Mouse (Mus musculus) Patski (cell line): Measurements from ENCODE around the gene Mast1. TPM values are rescaled to one million over a fixed set of nuclear protein-coding genes. Genes with fewer than 3 reads are reported as not detected.

Experiments used
- ATAC-seq: fragments of 100-300 bp; one replicate; pipeline ENCODE4 v1.8.0; 2021
- CTCF ChIA-PET: fragments of 350-600 bp; sonication (Branson Sonifier 250); formaldehyde crosslinking; loops from one replicate; lab custom pipeline; 2022; ENCODE audit warnings: inconsistent platforms; lab: Charles Lee
- POLR2A ChIA-PET: fragments of 350-600 bp; sonication (Branson Sonifier 250); formaldehyde crosslinking; loops from one replicate; lab custom pipeline; 2022; ENCODE audit warnings: antibody characterized with exemption, inconsistent platforms; lab: Charles Lee
- DNase-seq: peaks from one replicate; pipeline ENCODE4 v3.0.0-alpha.2; 2011; ENCODE audit warnings: low read depth, low spot score
- H3K27me3 ChIP-seq: fragments of 371-371 bp; one replicate; pipeline ENCODE4 v1.5.1; 2021
- CTCF ChIP-seq: fragments of 100-300 bp; IDR thresholded peaks from one replicate; pipeline ENCODE4 v1.5.1; 2021
- in situ Hi-C: fragments of 300-500 bp; cut with MboI; formaldehyde crosslinking; loops from 3 replicates; pipeline ENCODE4 v1.11.1; 2018; ENCODE audit warnings: low pct_unique_long_range_greater_than_20kb, mixed read lengths
- polyA plus RNA-seq: library from polyadenylated mRNA; unstranded; gene quantifications from one replicate; pipeline ENCODE4 v1.2.3, GENCODE M21; 2021

Mast1 gene
- polyA plus RNA-seq, 1 experiment from 2014 or later = 0.60 TPM

- no peak for ATAC-seq
- TF ChIP-seq CTCF = no peak
- in situ Hi-C loops = loop anchor here (5.0 kb wide), 1 partner anchor 73 kb away; no protein-coding TSS in a partner anchor
- no peak for DNase-seq
- H3K27me3 ChIP-seq = peaks cover 58% of the 10 kb centered on the region
- ChIA-PET CTCF (no interaction called here), POLR2A (no interaction called here)
Measured at GRCm38 (mm10) chr8:84933767-84934559, 3.2 kb downstream of the Mast1 start.

GRCm38 (mm10) chr8:84930582-84930981 is 6.6 kb downstream of the Mast1 start:
- ChIA-PET POLR2A (no interaction called here), CTCF (interaction anchor here (1.5 kb wide), 1 partner anchor 9 kb away, joined by 5 read pairs; no protein-coding TSS in a partner anchor)
- ATAC-seq (no peak), DNase-seq (no peak)
- no peak for TF ChIP-seq CTCF
- in situ Hi-C loops = loop anchor here (5.0 kb wide), 1 partner anchor 77 kb away; no protein-coding TSS in a partner anchor
- H3K27me3 ChIP-seq = peaks cover 44% of the 10 kb centered on the region

- peak; percentile 84 for TF ChIP-seq CTCF
- H3K27me3 ChIP-seq = peaks cover 27% of the 10 kb centered on the region
- in situ Hi-C loops = no loop called here
- CTCF ChIA-PET = interaction anchor here (1.0 to 2.1 kb wide), 5 partner anchors 13 to 61 kb away, joined by 3 to 7 read pairs (median 3); partner anchors contain the start of genes Gm49661, Prdx2 and Rnaseh2a
- POLR2A ChIA-PET = no interaction called here
- DNase-seq (no peak), ATAC-seq (no peak)
Measured at GRCm38 (mm10) chr8:84928456-84929306, 8.5 kb downstream of the Mast1 start.

- H3K27me3 ChIP-seq = peaks cover 24% of the 10 kb centered on the region
- DNase-seq = no peak
- POLR2A ChIA-PET = interaction anchor here (0.6 kb wide), 1 partner anchor 1794 kb away, joined by 3 read pairs; no protein-coding TSS in a partner anchor
Measured at GRCm38 (mm10) chr8:84927513-84927912, 9.6 kb downstream of the Mast1 start.

GRCm38 (mm10) chr8:84925557-84925956 is 11.6 kb downstream of the Mast1 start:
- ChIA-PET POLR2A (no interaction called here), CTCF (interaction anchor here (1.0 kb wide), 1 partner anchor 24 kb away, joined by 3 read pairs; no protein-coding TSS in a partner anchor)
- in situ Hi-C loops = no loop called here
- DNase-seq = no peak
- no peak for ATAC-seq
- peaks cover 14% of the 10 kb centered on the region for H3K27me3 ChIP-seq
- TF ChIP-seq CTCF = no peak

More at GRCm38 (mm10) chr8:84927513-84927912, 9.6 kb downstream of the Mast1 start:
- ATAC-seq = no peak
- in situ Hi-C loops = no loop called here
- no peak for TF ChIP-seq CTCF
- CTCF ChIA-PET = interaction anchor here (1.0 to 2.1 kb wide), 4 partner anchors 18 to 62 kb away, joined by 3 to 7 read pairs (median 3); partner anchors contain the start of genes Gm49661, Prdx2 and Rnaseh2a

GRCm38 (mm10) chr8:84921596-84921995 is 15.6 kb downstream of the Mast1 start:
- peak; percentile 4 for DNase-seq
- ChIA-PET CTCF (interaction anchor here (1.3 kb wide), 1 partner anchor 18 kb away, joined by 3 read pairs; no protein-coding TSS in a partner anchor), POLR2A (no interaction called here)
- peaks cover 10% of the 10 kb centered on the region for H3K27me3 ChIP-seq
- ATAC-seq = no peak
- in situ Hi-C loops = loop anchor here (5.0 kb wide), 1 partner anchor 36 kb away; no protein-coding TSS in a partner anchor
- TF ChIP-seq CTCF = no peak

- DNase-seq (no peak), ATAC-seq (no peak)
- no peak for TF ChIP-seq CTCF
- CTCF ChIA-PET = no interaction called here
- POLR2A ChIA-PET = no interaction called here
- in situ Hi-C loops = no loop called here
- H3K27me3 ChIP-seq = peaks cover 12% of the 10 kb centered on the region
Measured at GRCm38 (mm10) chr8:84918646-84919045, 18.5 kb downstream of the Mast1 start.

GRCm38 (mm10) chr8:84917781-84918180 is 19.4 kb downstream of the Mast1 start:
- ChIA-PET CTCF (no interaction called here), POLR2A (no interaction called here)
- in situ Hi-C loops = no loop called here
- DNase-seq = no peak
- H3K27me3 ChIP-seq = peaks cover 12% of the 10 kb centered on the region
- no peak for ATAC-seq
- no peak for TF ChIP-seq CTCF

- no peak for ATAC-seq
- DNase-seq = no peak
- no peak for TF ChIP-seq CTCF
- POLR2A ChIA-PET = no interaction called here
- in situ Hi-C loops = no loop called here
- CTCF ChIA-PET = interaction anchor here (1.0 to 1.5 kb wide), 2 partner anchors 13 to 44 kb away, joined by 3 read pairs; no protein-coding TSS in a partner anchor
- H3K27me3 ChIP-seq = peaks cover 12% of the 10 kb centered on the region
Measured at GRCm38 (mm10) chr8:84915269-84915668, 21.9 kb downstream of the Mast1 start.

GRCm38 (mm10) chr8:84913960-84914359 is 23.2 kb downstream of the Mast1 start:
- no peak for TF ChIP-seq CTCF
- DNase-seq (no peak), ATAC-seq (peak; percentile 34)
- in situ Hi-C loops = no loop called here
- peaks cover 12% of the 10 kb centered on the region for H3K27me3 ChIP-seq
- ChIA-PET CTCF (no interaction called here), POLR2A (no interaction called here)
